9 mouse cellular contexts compared by ENCODE assay signal in genomic region chr19:56637035-56637683, GRCm38 (mm10).
DNase-seq lines count a peak whose midpoint lies in the region; ATAC-seq and TF ChIP-seq lines count a peak whose summit lies in the region.
"Had no signal": no experiment of that assay in that cellular context is flagged by ENCODE, and none has a peak within 500 bp of the region (broad histone marks: within the 10 kb centered on the region; RNA-seq: fewer than 3 reads in every experiment).

No protein-coding gene starts in this region.

- TF ChIP-seq POLR2A in brain, embryonic 14.5 days (IDR thresholded peaks at IDR 0.05; ENCODE audit: borderline replicate concordance, extremely low read depth, insufficient read depth, insufficient read length, poor library complexity, severe bottlenecking), result no peak

- no peak overlapping the region for H3K4me3 ChIP-seq in layer of hippocampus, adult 2 months
- H3K4me3 ChIP-seq in hindbrain, embryonic 15.5 days, result no peak overlapping the region
- H3K4me3 ChIP-seq in midbrain, postnatal 0 days (ENCODE audit: low read depth, low read length), result no peak overlapping the region

- no peaks in the 10 kb centered on the region for H3K9me3 ChIP-seq in hindbrain, embryonic 15.5 days
- 0 out of 2 replicates have a peak, but pooled peaks cover 2% of the 10 kb centered on the region for H3K9me3 ChIP-seq in midbrain, postnatal 0 days (ENCODE audit: low read length)

- WGBS in hindbrain, embryonic 15.5 days, result 33% methylated on average over 12 of the region's 12 CpGs
- 38% methylated on average over 12 of the region's 12 CpGs for WGBS in midbrain, postnatal 0 days

- H3K9ac ChIP-seq in hindbrain, embryonic 15.5 days, result no peak overlapping the region
- H3K9ac ChIP-seq in midbrain, postnatal 0 days (replicated peaks; ENCODE audit: low read length, poor library complexity, severe bottlenecking), result no peak overlapping the region

- DNase-seq in layer of hippocampus, adult 2 months (ENCODE audit: low spot score in 2 of 2), result peak; percentile 41 to 71
- DNase-seq in layer of hippocampus, adult 9-10 months (ENCODE audit: low spot score), result no peak
- peak; percentile 83 for DNase-seq in brain, embryonic 14.5 days (ENCODE audit: low read depth)
- DNase-seq in midbrain, postnatal 0 days (ENCODE audit: low spot score), result peak; percentile 80
- DNase-seq in B cell, adult 2 months, result no peak
- no peak for DNase-seq in natural killer cell, adult 2 months (ENCODE audit: low spot score in 2 of 2)
- DNase-seq: adrenal gland, adult 8-10 months; heart, postnatal 10 days had no signal

- no peak for TF ChIP-seq CTCF in layer of hippocampus, adult 2 months (conservative IDR thresholded peaks at IDR 0.05)
- no peak for TF ChIP-seq CTCF in brain, embryonic 14.5 days (IDR thresholded peaks at IDR 0.05; ENCODE audit: borderline replicate concordance, extremely low read depth, insufficient read depth, insufficient read length)
- TF ChIP-seq CTCF in midbrain, postnatal 0 days (IDR thresholded peaks at IDR 0.05), result no peak

- peak; percentile 91 for ATAC-seq in hindbrain, embryonic 15.5 days (ENCODE audit: low FRiP score, low read depth)
- no peak; the same call in 1 of the 2 replicates for ATAC-seq in midbrain, postnatal 0 days (ENCODE audit: low FRiP score)

- no peak overlapping the region for H3K4me2 ChIP-seq in hindbrain, embryonic 15.5 days
- H3K4me2 ChIP-seq in midbrain, postnatal 0 days (ENCODE audit: low read depth, low read length, poor library complexity, severe bottlenecking), result no peak overlapping the region

- H3K27ac ChIP-seq in layer of hippocampus, adult 2 months, result peak overlapping the region; percentile 56
- peak overlapping the region; percentile 34; the same call in 1 of the 2 replicates for H3K27ac ChIP-seq in hindbrain, embryonic 15.5 days (replicated peaks)
- peak overlapping the region; percentile 38; the same call in 1 of the 2 replicates for H3K27ac ChIP-seq in midbrain, postnatal 0 days (ENCODE audit: low read depth, low read length)

- H3K36me3 ChIP-seq in hindbrain, embryonic 15.5 days, result no peaks in the 10 kb centered on the region
- H3K36me3 ChIP-seq in midbrain, postnatal 0 days (ENCODE audit: insufficient read depth, low read length), result no peaks in the 10 kb centered on the region

- H3K4me1 ChIP-seq in hindbrain, embryonic 15.5 days (replicated peaks), result no peaks in the 10 kb centered on the region
- no peaks in the 10 kb centered on the region for H3K4me1 ChIP-seq in midbrain, postnatal 0 days (ENCODE audit: insufficient read depth, low read length)

- H3K27me3 ChIP-seq in hindbrain, embryonic 15.5 days, result no peaks in the 10 kb centered on the region
- H3K27me3 ChIP-seq in midbrain, postnatal 0 days (ENCODE audit: insufficient read depth, low read length), result no peaks in the 10 kb centered on the region

Comparison
In these comparisons a context has a peak if more than half of its experiments do, and no peak if none do; other contexts are left out.
1. DNase-seq: peak in layer of hippocampus, adult 2 months (2 of 2), brain, embryonic 14.5 days (single experiment) and midbrain, postnatal 0 days (single experiment); none in layer of hippocampus, adult 9-10 months (single experiment), B cell, adult 2 months (0 of 2) and natural killer cell, adult 2 months (0 of 2).
2. Peak in every context shown above with its lines, with median percentiles within 50 percentile points of each other: H3K27ac ChIP-seq.